Mouse (Mus musculus): Measurements from ENCODE around the gene Senp3. TPM values are rescaled to one million over a fixed set of nuclear protein-coding genes. Genes with fewer than 3 reads are reported as not detected.
A peak's percentile ranks its signal among the peaks of the same experiment; 100 is the strongest.

Gene Senp3
- polyA plus RNA-seq, 1 experiment = 221 TPM

GRCm38 (mm10) chr11:69719423-69719822, 37.5 kb upstream of the Senp3 start:
- no peaks in the 10 kb centered on the region for H3K27me3 ChIP-seq (ENCODE audit: control insufficient read depth, insufficient read depth, low read length, poor library complexity, severe bottlenecking)
- H3K4me1 ChIP-seq (ENCODE audit: control insufficient read depth, insufficient read depth, low read length) = peaks cover 4% of the 10 kb centered on the region
- H3K9ac ChIP-seq (ENCODE audit: low read depth, poor library complexity, severe bottlenecking) = peak overlapping the region; percentile 77
- peak overlapping the region; percentile 95; the same call in 1 of the 2 replicates for H3K27ac ChIP-seq (ENCODE audit: insufficient read depth, low read length)
- peak overlapping the region; percentile 45 for H3K4me3 ChIP-seq (ENCODE audit: low read depth, low read length)
- H3K9me3 ChIP-seq (replicated peaks; ENCODE audit: control insufficient read depth, insufficient read depth, low read length, poor library complexity, severe bottlenecking) = no peaks in the 10 kb centered on the region
- H3K36me3 ChIP-seq (ENCODE audit: control insufficient read depth, insufficient read depth, low read length, poor library complexity, severe bottlenecking) = no peaks in the 10 kb centered on the region
- TF ChIP-seq CTCF (IDR thresholded peaks at IDR 0.05; ENCODE audit: low read depth, low read length) = peak; percentile 46
- TF ChIP-seq EP300 (IDR thresholded peaks at IDR 0.05; ENCODE audit: insufficient read depth, low read depth, low read length) = no peak

- H3K4me3 ChIP-seq (ENCODE audit: low read depth, low read length) = peak overlapping the region; percentile 12; the same call in 1 of the 2 replicates
These were observed 36.8 kb upstream of the Senp3 start for GRCm38 (mm10) chr11:69718661-69719060.

DNA sequence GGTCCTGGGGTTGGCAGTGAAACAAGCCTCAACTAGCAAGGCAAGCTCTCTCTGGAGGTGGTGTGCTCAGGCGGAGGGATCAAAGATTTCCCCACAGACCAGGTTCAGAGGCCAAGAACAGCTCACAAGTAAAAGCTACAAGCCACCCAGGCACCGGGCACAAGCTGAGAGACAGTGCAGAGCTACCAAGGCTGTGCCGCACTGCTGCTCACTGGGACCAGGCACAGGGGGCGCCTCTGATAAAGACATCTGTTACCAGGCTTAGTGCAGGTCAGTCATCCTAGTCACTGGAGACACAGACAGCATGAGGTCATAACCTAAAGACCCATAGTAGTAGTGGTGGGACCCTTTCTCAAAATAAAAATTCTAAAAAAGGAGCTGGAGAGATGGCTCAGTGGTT, 35.1 kb upstream of the Senp3 start:
- H3K27ac ChIP-seq (ENCODE audit: insufficient read depth, low read length) = peak overlapping the region; percentile 13
- peaks cover 4% of the 10 kb centered on the region for H3K4me1 ChIP-seq (ENCODE audit: control insufficient read depth, insufficient read depth, low read length)
- H3K9me3 ChIP-seq (replicated peaks; ENCODE audit: control insufficient read depth, insufficient read depth, low read length, poor library complexity, severe bottlenecking) = no peaks in the 10 kb centered on the region
- no peak overlapping the region for H3K4me3 ChIP-seq (ENCODE audit: low read depth, low read length)
- H3K9ac ChIP-seq (ENCODE audit: low read depth, poor library complexity, severe bottlenecking) = no peak overlapping the region
- peak; percentile 38 for TF ChIP-seq CTCF (IDR thresholded peaks at IDR 0.05; ENCODE audit: low read depth, low read length)
- no peak for TF ChIP-seq POLR2A (IDR thresholded peaks at IDR 0.05; ENCODE audit: insufficient read depth, low read length)
- no peak for TF ChIP-seq EP300 (IDR thresholded peaks at IDR 0.05; ENCODE audit: insufficient read depth, low read depth, low read length)
- H3K27me3 ChIP-seq (ENCODE audit: control insufficient read depth, insufficient read depth, low read length, poor library complexity, severe bottlenecking) = no peaks in the 10 kb centered on the region
- H3K36me3 ChIP-seq (ENCODE audit: control insufficient read depth, insufficient read depth, low read length, poor library complexity, severe bottlenecking) = no peaks in the 10 kb centered on the region

More at GRCm38 (mm10) chr11:69718661-69719060, 36.8 kb upstream of the Senp3 start:
- H3K27me3 ChIP-seq (ENCODE audit: control insufficient read depth, insufficient read depth, low read length, poor library complexity, severe bottlenecking) = no peaks in the 10 kb centered on the region
- peaks cover 4% of the 10 kb centered on the region for H3K4me1 ChIP-seq (ENCODE audit: control insufficient read depth, insufficient read depth, low read length)
- TF ChIP-seq CTCF (IDR thresholded peaks at IDR 0.05; ENCODE audit: low read depth, low read length) (no peak), POLR2A (IDR thresholded peaks at IDR 0.05; ENCODE audit: insufficient read depth, low read length) (no peak), EP300 (IDR thresholded peaks at IDR 0.05; ENCODE audit: insufficient read depth, low read depth, low read length) (no peak)
- no peaks in the 10 kb centered on the region for H3K9me3 ChIP-seq (replicated peaks; ENCODE audit: control insufficient read depth, insufficient read depth, low read length, poor library complexity, severe bottlenecking)
- H3K9ac ChIP-seq (ENCODE audit: low read depth, poor library complexity, severe bottlenecking) = peak overlapping the region; percentile 77
- H3K36me3 ChIP-seq (ENCODE audit: control insufficient read depth, insufficient read depth, low read length, poor library complexity, severe bottlenecking) = no peaks in the 10 kb centered on the region
- H3K27ac ChIP-seq (ENCODE audit: insufficient read depth, low read length) = peak overlapping the region; percentile 95

- TF ChIP-seq POLR2A (IDR thresholded peaks at IDR 0.05; ENCODE audit: insufficient read depth, low read length) = no peak
- no peak for TF ChIP-seq CTCF (IDR thresholded peaks at IDR 0.05; ENCODE audit: low read depth, low read length)
- no peak for TF ChIP-seq EP300 (IDR thresholded peaks at IDR 0.05; ENCODE audit: insufficient read depth, low read depth, low read length)
- Histone ChIP-seq H3K4me1 (ENCODE audit: control insufficient read depth, insufficient read depth, low read length) (peaks cover 5% of the 10 kb centered on the region), H3K27me3 (ENCODE audit: control insufficient read depth, insufficient read depth, low read length, poor library complexity, severe bottlenecking) (no peaks in the 10 kb centered on the region), H3K9me3 (replicated peaks; ENCODE audit: control insufficient read depth, insufficient read depth, low read length, poor library complexity, severe bottlenecking) (no peaks in the 10 kb centered on the region), H3K4me3 (ENCODE audit: low read depth, low read length) (no peak overlapping the region), H3K36me3 (ENCODE audit: control insufficient read depth, insufficient read depth, low read length, poor library complexity, severe bottlenecking) (no peaks in the 10 kb centered on the region), H3K27ac (ENCODE audit: insufficient read depth, low read length) (peak overlapping the region; percentile 6; the same call in 1 of the 2 replicates), H3K9ac (ENCODE audit: low read depth, poor library complexity, severe bottlenecking) (no peak overlapping the region)
These were observed 34.0 kb upstream of the Senp3 start for GRCm38 (mm10) chr11:69715929-69716328.

DNA sequence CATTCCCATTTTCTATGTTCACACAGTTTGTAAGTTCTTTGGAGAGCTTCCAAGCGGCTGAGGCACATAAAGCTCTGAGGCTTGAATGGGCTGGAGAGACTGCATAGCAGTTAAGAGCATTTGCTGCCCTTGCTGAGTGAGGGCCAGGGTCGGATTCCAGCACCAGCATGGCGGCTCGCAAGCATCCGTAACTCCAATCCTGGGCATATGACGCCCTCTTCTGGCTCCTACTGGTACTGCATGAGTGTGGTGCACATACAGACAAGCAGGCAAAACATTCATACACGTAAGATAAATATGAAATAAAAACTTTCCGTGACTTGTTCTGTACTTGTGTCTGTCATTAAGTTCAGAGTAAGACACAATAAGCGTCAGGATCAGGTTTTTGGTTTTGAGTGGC, 33.6 kb upstream of the Senp3 start:
- Histone ChIP-seq H3K4me3 (ENCODE audit: low read depth, low read length) (peak overlapping the region; percentile 41), H3K27ac (ENCODE audit: insufficient read depth, low read length) (peak overlapping the region; percentile 65), H3K4me1 (ENCODE audit: control insufficient read depth, insufficient read depth, low read length) (peaks cover 6% of the 10 kb centered on the region), H3K9me3 (replicated peaks; ENCODE audit: control insufficient read depth, insufficient read depth, low read length, poor library complexity, severe bottlenecking) (no peaks in the 10 kb centered on the region), H3K27me3 (ENCODE audit: control insufficient read depth, insufficient read depth, low read length, poor library complexity, severe bottlenecking) (no peaks in the 10 kb centered on the region), H3K36me3 (ENCODE audit: control insufficient read depth, insufficient read depth, low read length, poor library complexity, severe bottlenecking) (no peaks in the 10 kb centered on the region), H3K9ac (ENCODE audit: low read depth, poor library complexity, severe bottlenecking) (peak overlapping the region; percentile 58)
- TF ChIP-seq POLR2A (IDR thresholded peaks at IDR 0.05; ENCODE audit: insufficient read depth, low read length) = no peak
- TF ChIP-seq EP300 (IDR thresholded peaks at IDR 0.05; ENCODE audit: insufficient read depth, low read depth, low read length) = no peak
- TF ChIP-seq CTCF (IDR thresholded peaks at IDR 0.05; ENCODE audit: low read depth, low read length) = peak; percentile 96

DNA sequence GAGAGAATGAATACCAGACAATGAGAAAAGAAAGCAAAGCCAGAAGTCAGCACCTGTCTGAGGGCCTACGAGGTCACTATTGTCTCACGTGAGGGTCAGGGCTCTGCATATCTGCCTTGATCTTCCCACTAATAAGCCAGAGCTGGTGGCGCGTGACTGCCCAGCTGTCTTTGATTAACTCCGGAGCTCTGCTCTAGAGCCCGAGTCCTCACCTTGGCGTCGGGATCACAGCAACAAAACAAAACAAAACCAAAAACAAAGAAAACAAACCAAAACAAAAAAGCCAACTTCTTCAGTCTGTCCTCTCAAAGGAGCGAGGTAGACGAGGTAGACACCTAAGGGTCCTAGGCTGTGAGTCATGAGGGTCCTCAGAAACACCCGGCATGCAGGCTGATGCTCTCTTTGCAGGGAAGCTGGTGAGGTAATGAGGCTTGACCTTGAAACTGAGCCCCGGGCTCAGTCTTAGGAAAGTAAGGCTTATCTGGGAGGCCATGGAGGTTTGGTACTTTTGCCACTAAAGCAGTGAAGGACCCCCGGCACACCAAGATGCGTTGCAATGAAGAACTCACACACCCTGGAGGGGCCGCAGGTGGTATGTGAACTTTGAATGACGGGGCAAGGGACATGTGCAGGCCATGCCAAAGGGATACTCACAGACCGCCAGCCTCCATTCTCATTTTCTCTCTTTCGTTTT, 32.9 kb upstream of the Senp3 start:
- H3K27me3 ChIP-seq (ENCODE audit: control insufficient read depth, insufficient read depth, low read length, poor library complexity, severe bottlenecking) = no peaks in the 10 kb centered on the region
- H3K9me3 ChIP-seq (replicated peaks; ENCODE audit: control insufficient read depth, insufficient read depth, low read length, poor library complexity, severe bottlenecking) = no peaks in the 10 kb centered on the region
- H3K27ac ChIP-seq (ENCODE audit: insufficient read depth, low read length) = peak overlapping the region; percentile 65
- no peak for TF ChIP-seq POLR2A (IDR thresholded peaks at IDR 0.05; ENCODE audit: insufficient read depth, low read length)
- TF ChIP-seq EP300 (IDR thresholded peaks at IDR 0.05; ENCODE audit: insufficient read depth, low read depth, low read length) = 0 out of 2 replicates have a peak, but pooled peaks have one; percentile 57
- peak overlapping the region; percentile 41 for H3K4me3 ChIP-seq (ENCODE audit: low read depth, low read length)
- peak overlapping the region; percentile 58 for H3K9ac ChIP-seq (ENCODE audit: low read depth, poor library complexity, severe bottlenecking)
- peaks cover 7% of the 10 kb centered on the region for H3K4me1 ChIP-seq (ENCODE audit: control insufficient read depth, insufficient read depth, low read length)
- no peaks in the 10 kb centered on the region for H3K36me3 ChIP-seq (ENCODE audit: control insufficient read depth, insufficient read depth, low read length, poor library complexity, severe bottlenecking)
